Mouse (Mus musculus): Measurements from ENCODE around the gene Lman1l. TPM values are rescaled to one million over a fixed set of nuclear protein-coding genes. Genes with fewer than 3 reads are reported as not detected.
A peak's percentile ranks its signal among the peaks of the same experiment; 100 is the strongest.

The Lman1l gene
- polyA plus RNA-seq, 1 experiment from 2014 or later: not detected

- Histone ChIP-seq H3K4me2 (ENCODE audit: low read depth, low read length) (peak overlapping the region; percentile 93), H3K4me1 (ENCODE audit: control insufficient read depth, insufficient read depth, low read length) (peaks cover 20% of the 10 kb centered on the region), H3K9me3 (ENCODE audit: control insufficient read depth, low read length) (no peaks in the 10 kb centered on the region), H3K9ac (replicated peaks; ENCODE audit: low read depth, low read length) (no peak overlapping the region), H3K27me3 (ENCODE audit: control insufficient read depth, insufficient read depth, low read length) (no peaks in the 10 kb centered on the region), H3K36me3 (ENCODE audit: control insufficient read depth, insufficient read depth, low read length) (no peaks in the 10 kb centered on the region), H3K4me3 (ENCODE audit: low read depth, low read length) (peak overlapping the region; percentile 67), H3K27ac (ENCODE audit: low read depth, low read length) (no peak overlapping the region)
- WGBS: 77% methylated on average over 13 of the region's 13 CpGs
- no peak for ATAC-seq (ENCODE audit: low read depth)
These were observed 58.9 kb downstream of the Lman1l start for GRCm38 (mm10) chr9:57561711-57562099.

DNA sequence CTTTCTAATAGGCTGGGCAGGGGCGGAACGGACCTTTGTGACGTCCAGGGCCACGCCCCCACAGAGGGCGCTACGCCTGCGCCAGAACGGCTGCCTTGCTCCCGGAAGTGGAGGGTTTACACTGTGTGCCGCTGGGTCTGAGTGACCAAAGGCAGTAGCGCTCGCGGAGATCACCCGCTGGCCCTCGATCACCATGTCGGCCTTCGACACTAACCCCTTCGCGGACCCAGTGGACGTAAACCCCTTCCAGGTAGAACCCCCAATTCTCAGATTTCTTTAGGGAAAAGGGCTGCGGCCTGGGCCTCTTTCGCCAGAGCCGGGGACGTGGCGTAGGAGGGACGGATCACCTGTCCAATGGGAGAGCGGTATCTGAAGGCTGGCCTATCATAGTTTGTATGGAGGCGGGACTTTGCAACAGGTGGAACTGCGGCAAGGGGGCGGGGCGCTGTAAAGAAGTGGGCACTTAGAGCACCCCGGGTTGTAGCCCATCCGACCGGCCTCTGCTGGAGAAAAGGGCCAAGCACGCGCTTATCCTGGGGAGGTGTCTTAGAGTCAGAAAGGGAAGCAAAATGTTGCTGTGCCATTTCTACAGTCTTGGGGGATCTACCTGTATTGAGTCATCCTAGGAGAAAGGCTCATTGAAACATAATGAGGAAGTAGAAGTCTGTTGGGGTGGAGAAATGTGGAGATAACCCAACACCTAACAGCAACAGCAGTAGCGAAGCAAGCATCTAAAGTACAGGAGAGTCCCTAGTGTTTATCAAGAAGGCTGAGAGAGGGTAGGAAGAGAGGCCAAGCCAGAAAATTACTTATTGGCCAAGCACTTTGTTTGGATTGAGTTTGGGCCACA, 59.5 kb downstream of the Lman1l start, which contains the start of gene Scamp2:
TSS of gene Scamp2 (plus strand) at position 83 of the 850 bp plus-strand sequence.
- H3K9me3 ChIP-seq (ENCODE audit: control insufficient read depth, low read length): no peaks in the 10 kb centered on the region
- H3K4me3 ChIP-seq (ENCODE audit: low read depth, low read length): peak within 1 kb of the TSS; percentile 67
- H3K27ac ChIP-seq (ENCODE audit: low read depth, low read length): peak within 1 kb of the TSS; percentile 52
- H3K4me1 ChIP-seq (ENCODE audit: control insufficient read depth, insufficient read depth, low read length): peaks cover 20% of the 10 kb centered on the region
- peak within 1 kb of the TSS; percentile 93 for H3K4me2 ChIP-seq (ENCODE audit: low read depth, low read length)
- H3K36me3 ChIP-seq (ENCODE audit: control insufficient read depth, insufficient read depth, low read length): no peaks in the 10 kb centered on the region
- WGBS: 2% methylated on average over 37 of the region's 37 CpGs
- H3K27me3 ChIP-seq (ENCODE audit: control insufficient read depth, insufficient read depth, low read length): no peaks in the 10 kb centered on the region
- H3K9ac ChIP-seq (replicated peaks; ENCODE audit: low read depth, low read length): peak within 1 kb of the TSS; percentile 59
- ATAC-seq (ENCODE audit: low read depth): peak; percentile 100

DNA sequence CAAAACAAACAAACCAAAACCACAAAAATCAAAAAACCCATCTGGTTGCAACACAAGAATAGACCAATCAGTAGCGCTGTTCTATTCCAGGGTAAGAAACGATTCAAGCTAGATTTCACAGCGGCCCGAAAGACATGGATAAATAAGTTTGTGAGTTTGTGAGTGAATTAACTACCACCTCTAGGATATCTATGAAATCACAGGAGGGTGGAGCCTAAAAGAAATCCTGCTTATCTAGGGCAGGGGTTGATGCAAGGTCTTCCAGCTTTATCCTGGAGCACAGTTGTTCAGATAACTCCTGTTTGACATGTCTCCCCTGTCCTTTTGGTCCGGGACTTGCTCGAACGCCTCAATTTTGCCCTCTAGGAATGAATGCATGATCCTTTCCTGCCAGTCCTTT, 60.3 kb downstream of the Lman1l start:
- Histone ChIP-seq H3K4me1 (ENCODE audit: control insufficient read depth, insufficient read depth, low read length) (peaks cover 12% of the 10 kb centered on the region), H3K9me3 (ENCODE audit: control insufficient read depth, low read length) (no peaks in the 10 kb centered on the region), H3K27ac (ENCODE audit: low read depth, low read length) (peak overlapping the region; percentile 52), H3K4me3 (ENCODE audit: low read depth, low read length) (peak overlapping the region; percentile 67), H3K27me3 (ENCODE audit: control insufficient read depth, insufficient read depth, low read length) (no peaks in the 10 kb centered on the region), H3K36me3 (ENCODE audit: control insufficient read depth, insufficient read depth, low read length) (no peaks in the 10 kb centered on the region), H3K9ac (replicated peaks; ENCODE audit: low read depth, low read length) (peak overlapping the region; percentile 59; the same call in 1 of the 2 replicates), H3K4me2 (ENCODE audit: low read depth, low read length) (peak overlapping the region; percentile 39)
- 28% methylated on average over 7 of the region's 7 CpGs for WGBS
- 0 out of 2 replicates have a peak, but pooled peaks have one; percentile 6 for ATAC-seq (ENCODE audit: low read depth)

DNA sequence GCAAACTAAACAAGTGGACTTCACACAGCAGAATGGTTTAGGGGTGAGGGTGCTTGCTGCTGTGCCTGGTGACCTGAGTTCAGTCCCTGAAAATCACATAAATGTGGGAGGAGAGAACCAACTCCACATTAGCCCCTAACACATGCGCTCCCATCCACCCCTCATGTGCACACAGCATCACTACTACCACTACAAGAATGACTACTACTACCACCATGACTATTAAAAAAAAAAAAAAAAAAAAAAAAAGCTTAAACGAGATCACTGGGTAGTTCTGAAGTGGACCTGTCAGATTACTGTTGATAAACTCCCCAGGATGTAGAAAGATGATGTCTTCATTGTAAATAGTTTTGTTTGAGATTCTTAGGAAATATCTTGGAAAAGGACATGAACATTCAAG, 61.0 kb downstream of the Lman1l start:
- ATAC-seq (ENCODE audit: low read depth): no peak
- 65% methylated on average over 2 of the region's 2 CpGs for WGBS
- H3K9ac ChIP-seq (replicated peaks; ENCODE audit: low read depth, low read length): no peak overlapping the region

DNA sequence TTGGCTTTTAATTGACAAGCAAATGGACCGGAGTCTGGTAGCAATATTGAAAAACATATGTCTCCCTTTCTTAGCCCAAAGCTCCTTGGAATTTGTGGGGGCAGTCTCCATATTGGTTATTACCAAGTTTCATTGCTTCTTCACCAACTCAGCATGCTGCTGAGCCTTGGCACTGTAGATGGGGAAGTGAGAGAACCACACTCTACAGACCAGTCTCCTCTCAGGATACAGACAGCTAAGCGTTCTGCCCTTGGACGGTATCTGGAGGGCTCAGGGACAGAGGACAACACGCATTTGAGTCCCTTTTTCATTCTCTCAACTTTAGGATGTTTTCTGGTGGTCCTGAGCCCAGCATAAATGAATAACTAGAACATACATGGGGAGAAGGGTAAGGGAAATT, 61.9 kb downstream of the Lman1l start:
- Histone ChIP-seq H3K4me2 (ENCODE audit: low read depth, low read length) (no peak overlapping the region), H3K4me1 (ENCODE audit: control insufficient read depth, insufficient read depth, low read length) (peaks cover 10% of the 10 kb centered on the region), H3K27ac (ENCODE audit: low read depth, low read length) (no peak overlapping the region), H3K36me3 (ENCODE audit: control insufficient read depth, insufficient read depth, low read length) (no peaks in the 10 kb centered on the region), H3K4me3 (ENCODE audit: low read depth, low read length) (no peak overlapping the region), H3K9me3 (ENCODE audit: control insufficient read depth, low read length) (no peaks in the 10 kb centered on the region), H3K9ac (replicated peaks; ENCODE audit: low read depth, low read length) (no peak overlapping the region), H3K27me3 (ENCODE audit: control insufficient read depth, insufficient read depth, low read length) (no peaks in the 10 kb centered on the region)
- ATAC-seq (ENCODE audit: low read depth): no peak
- WGBS: 85% methylated on average over 4 of the region's 4 CpGs

More for the DNA sequence above, 61.0 kb downstream of the Lman1l start:
- Histone ChIP-seq H3K27me3 (ENCODE audit: control insufficient read depth, insufficient read depth, low read length) (no peaks in the 10 kb centered on the region), H3K36me3 (ENCODE audit: control insufficient read depth, insufficient read depth, low read length) (no peaks in the 10 kb centered on the region), H3K4me3 (ENCODE audit: low read depth, low read length) (no peak overlapping the region), H3K4me2 (ENCODE audit: low read depth, low read length) (no peak overlapping the region), H3K4me1 (ENCODE audit: control insufficient read depth, insufficient read depth, low read length) (peaks cover 10% of the 10 kb centered on the region), H3K27ac (ENCODE audit: low read depth, low read length) (no peak overlapping the region), H3K9me3 (ENCODE audit: control insufficient read depth, low read length) (no peaks in the 10 kb centered on the region)

- WGBS: 82% methylated on average over 3 of the region's 3 CpGs
- Histone ChIP-seq H3K4me2 (ENCODE audit: low read depth, low read length) (no peak overlapping the region), H3K4me3 (ENCODE audit: low read depth, low read length) (no peak overlapping the region), H3K9ac (replicated peaks; ENCODE audit: low read depth, low read length) (no peak overlapping the region), H3K9me3 (ENCODE audit: control insufficient read depth, low read length) (no peaks in the 10 kb centered on the region), H3K27ac (ENCODE audit: low read depth, low read length) (no peak overlapping the region), H3K4me1 (ENCODE audit: control insufficient read depth, insufficient read depth, low read length) (peaks cover 10% of the 10 kb centered on the region), H3K36me3 (ENCODE audit: control insufficient read depth, insufficient read depth, low read length) (no peaks in the 10 kb centered on the region), H3K27me3 (ENCODE audit: control insufficient read depth, insufficient read depth, low read length) (no peaks in the 10 kb centered on the region)
- no peak for ATAC-seq (ENCODE audit: low read depth)
These were observed 63.4 kb downstream of the Lman1l start for GRCm38 (mm10) chr9:57557215-57557614.

Other genes starting within 250 kb of the Lman1l start
- 20.3 and 21.7 TPM in 2 replicates for gene Ppcdc, start 180.7 kb downstream of the Lman1l start, polyA plus RNA-seq (2014; fragmentation: Nextera tagmentation; extraction: Ambion mirVana)
- gene Scamp5, start 152.7 kb downstream of the Lman1l start, polyA plus RNA-seq (2014; fragmentation: Nextera tagmentation; extraction: Ambion mirVana): 61.3 and 73.7 TPM in 2 replicates
- gene Rpp25, start 116.7 kb downstream of the Lman1l start, polyA plus RNA-seq (2014; fragmentation: Nextera tagmentation; extraction: Ambion mirVana): 21.5 and 25.8 TPM in 2 replicates
- gene Cox5a, start 99.5 kb downstream of the Lman1l start, polyA plus RNA-seq (2014; fragmentation: Nextera tagmentation; extraction: Ambion mirVana): 936 and 1,022 TPM in 2 replicates
- gene Fam219b, start 83.2 kb downstream of the Lman1l start, polyA plus RNA-seq (2014; fragmentation: Nextera tagmentation; extraction: Ambion mirVana): 23.7 and 24.0 TPM in 2 replicates
- 60.7 and 62.1 TPM in 2 replicates for gene Mpi, start 68.0 kb downstream of the Lman1l start, polyA plus RNA-seq (2014; fragmentation: Nextera tagmentation; extraction: Ambion mirVana)
- 46.1 and 48.9 TPM in 2 replicates for gene Scamp2, start 59.8 kb downstream of the Lman1l start, polyA plus RNA-seq (2014; fragmentation: Nextera tagmentation; extraction: Ambion mirVana)
- 26.1 and 28.4 TPM in 2 replicates for gene Ulk3, start 31.3 kb downstream of the Lman1l start, polyA plus RNA-seq (2014; fragmentation: Nextera tagmentation; extraction: Ambion mirVana)
- gene Cplx3, start 14.5 kb downstream of the Lman1l start, polyA plus RNA-seq (2014; fragmentation: Nextera tagmentation; extraction: Ambion mirVana): 0.13 TPM in 1 of 2 replicates, not detected in the other
- gene Csk, start 32.9 kb upstream of the Lman1l start, polyA plus RNA-seq (2014; fragmentation: Nextera tagmentation; extraction: Ambion mirVana): 33.4 and 46.2 TPM in 2 replicates
- gene Cyp1a2, start 62.9 kb upstream of the Lman1l start, polyA plus RNA-seq (2014; fragmentation: Nextera tagmentation; extraction: Ambion mirVana): not detected in 2 replicates
- gene Cyp1a1, start 67.2 kb upstream of the Lman1l start, polyA plus RNA-seq (2014; fragmentation: Nextera tagmentation; extraction: Ambion mirVana): 0.09 and 0.13 TPM in 2 replicates
- gene Edc3, start 87.8 kb upstream of the Lman1l start, polyA plus RNA-seq (2014; fragmentation: Nextera tagmentation; extraction: Ambion mirVana): 21.9 and 26.3 TPM in 2 replicates
- 58.5 and 64.6 TPM in 2 replicates for gene Clk3, start 145.1 kb upstream of the Lman1l start, polyA plus RNA-seq (2014; fragmentation: Nextera tagmentation; extraction: Ambion mirVana)
- 6.3 and 7.3 TPM in 2 replicates for gene Arid3b, start 216.0 kb upstream of the Lman1l start, polyA plus RNA-seq (2014; fragmentation: Nextera tagmentation; extraction: Ambion mirVana)